Mouse (Mus musculus): ENCODE data around the gene Cux2. TPM values are rescaled to one million over a fixed set of nuclear protein-coding genes. Genes with fewer than 3 reads are reported as not detected.

The Cux2 gene
- total and polyA plus RNA-seq, 3 experiments, result 1.4 to 3.5 TPM; not detected in 1

DNA sequence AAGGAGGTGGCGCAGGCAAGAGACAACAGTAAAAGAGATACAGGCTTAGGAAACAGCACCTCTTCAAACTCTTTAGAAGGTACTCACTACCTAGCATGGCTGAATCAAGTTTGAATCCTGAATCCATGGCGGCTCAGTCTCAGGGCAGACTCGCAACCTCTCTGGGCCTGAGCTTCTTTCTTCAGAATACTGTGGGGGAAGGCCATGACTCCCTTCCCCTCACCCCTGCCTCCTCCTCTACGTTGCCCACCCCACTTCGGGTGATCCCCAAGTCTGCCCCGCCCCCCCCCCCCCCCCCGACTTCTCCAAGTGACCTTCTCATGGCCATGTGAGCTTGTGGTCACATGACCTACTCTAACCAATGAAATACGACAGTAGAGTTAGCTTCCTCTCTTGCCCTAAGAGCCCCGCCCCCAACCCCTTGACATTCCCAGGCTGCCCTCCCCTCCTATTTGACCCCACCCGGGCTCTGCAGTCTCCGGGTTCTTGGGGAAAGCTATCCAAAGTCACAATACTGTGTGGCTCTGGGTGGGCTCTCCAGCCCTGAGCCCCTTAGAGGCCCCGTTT is 10.9 kb upstream of the Cux2 start (continued):
- no peak for TF ChIP-seq MYB (IDR thresholded peaks at IDR 0.05; ENCODE audit: low read depth, low read length)
- TF ChIP-seq RAD21 (IDR thresholded peaks at IDR 0.05; ENCODE audit: low read depth, low read length), result no peak
- no peak for TF ChIP-seq GATA1 (IDR thresholded peaks at IDR 0.05; ENCODE audit: low read depth, low read length)

DNA sequence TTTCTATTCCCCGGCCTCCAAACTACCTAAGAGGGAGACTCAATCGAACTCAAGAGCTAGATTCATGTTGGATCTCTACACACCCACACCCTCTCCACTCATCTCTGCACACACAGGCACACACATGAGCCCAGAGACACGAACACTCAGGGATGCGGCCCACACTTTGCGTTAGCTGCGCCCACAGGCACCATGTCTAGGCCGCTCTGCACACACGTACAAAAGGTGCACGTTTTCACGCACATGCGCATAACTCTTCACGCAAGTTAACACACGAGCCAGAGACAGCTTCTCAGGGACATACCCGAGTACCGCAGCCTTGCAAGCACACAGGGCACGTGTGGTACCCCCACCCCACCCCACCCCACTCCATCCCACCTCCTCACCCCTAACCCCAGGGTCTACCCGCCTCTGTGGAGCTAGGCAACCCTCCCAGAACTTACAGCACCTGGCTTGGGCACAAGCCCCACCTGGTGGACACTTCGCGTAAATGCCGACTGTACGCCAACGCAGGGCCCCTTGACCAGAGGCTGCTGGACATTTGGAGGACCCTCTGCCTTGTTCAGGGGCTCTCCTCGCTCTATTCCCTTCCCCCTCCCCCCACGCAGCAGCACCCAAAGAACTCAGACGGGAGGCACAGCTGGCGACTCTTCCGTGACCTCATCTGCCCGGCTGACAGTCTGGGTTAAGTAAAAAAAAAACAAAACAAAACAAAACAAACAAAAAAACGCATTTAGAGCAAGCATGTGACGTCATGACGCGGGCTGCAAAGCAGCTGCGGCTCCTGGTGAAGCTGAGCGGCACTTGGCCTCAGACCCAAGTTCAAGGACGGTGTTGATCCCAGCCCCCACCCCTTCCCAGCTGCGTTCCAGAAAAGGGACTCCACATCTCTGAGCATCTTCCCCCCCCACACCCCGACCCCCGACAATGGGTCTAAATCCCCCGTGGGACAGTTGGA is 9.4 kb upstream of the Cux2 start:
- no peak overlapping the region for H3K27ac ChIP-seq (ENCODE audit: control insufficient read depth, low read depth, low read length)

DNA sequence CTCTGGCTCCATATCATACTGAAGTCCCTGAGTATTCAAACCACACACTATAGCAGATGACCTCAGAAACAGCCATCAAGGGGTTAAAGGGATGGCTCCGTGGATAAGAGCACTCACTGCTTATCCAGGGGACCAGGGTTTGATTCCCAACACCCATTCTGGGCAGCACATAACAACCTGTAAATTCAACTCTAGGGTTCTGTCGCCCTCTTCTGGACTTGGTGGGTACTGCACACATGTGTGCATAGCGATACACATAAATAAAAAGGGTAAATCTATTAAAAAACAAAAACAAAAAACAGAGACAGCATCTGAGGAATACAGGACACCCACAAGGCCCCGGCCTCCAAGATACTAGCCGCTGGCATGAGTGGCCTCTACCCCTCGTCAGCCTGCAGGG is 7.7 kb upstream of the Cux2 start:
- peak; percentile 36; the same call in 1 of the 2 replicates for TF ChIP-seq ZC3H11A (IDR thresholded peaks at IDR 0.05; ENCODE audit: low read depth, low read length)
- TF ChIP-seq KAT2A (conservative IDR thresholded peaks at IDR 0.05; ENCODE audit: low read depth, low read length), result no peak
- peak; percentile 45 for TF ChIP-seq SMC3 (IDR thresholded peaks at IDR 0.05; ENCODE audit: low read depth, low read length)
- TF ChIP-seq CTCF (IDR thresholded peaks at IDR 0.05 in 2 of 3, conservative IDR thresholded peaks at IDR 0.05 in 1 of 3; ENCODE audit: control insufficient read depth in 1 of 3, insufficient read depth in 1 of 3, low read depth in 2 of 3, low read length in 3 of 3, poor library complexity in 1 of 3, severe bottlenecking in 1 of 3), result peak; percentile 47 to 80 (median 66)
- peak; percentile 68 for TF ChIP-seq RAD21 (IDR thresholded peaks at IDR 0.05; ENCODE audit: low read depth, low read length)
- TF ChIP-seq USF1 (IDR thresholded peaks at IDR 0.05; ENCODE audit: low read depth, low read length), result no peak
- H3K9me3 ChIP-seq (replicated peaks; ENCODE audit: insufficient read depth, low read length), result no peaks in the 10 kb centered on the region
- no peaks in the 10 kb centered on the region for H3K79me2 ChIP-seq (ENCODE audit: control insufficient read depth, insufficient read depth, low read length, poor library complexity)
- H3K36me3 ChIP-seq (ENCODE audit: control insufficient read depth in 1 of 2, insufficient read depth in 2 of 2, low read length in 2 of 2), result no peaks in the 10 kb centered on the region
- no peak overlapping the region for H3K9ac ChIP-seq (ENCODE audit: control insufficient read depth, low read depth, low read length, poor library complexity, severe bottlenecking)
- no peak overlapping the region for H3K27ac ChIP-seq (ENCODE audit: control insufficient read depth, low read depth, low read length)
- no peaks in the 10 kb centered on the region for H3K27me3 ChIP-seq (ENCODE audit: control insufficient read depth in 1 of 2, insufficient read depth in 2 of 2, low read length in 2 of 2)
- peak; percentile 64 for DNase-seq (ENCODE audit: low read depth, low spot score)
- no peak overlapping the region for H3K4me3 ChIP-seq (ENCODE audit: control insufficient read depth in 1 of 2, insufficient read depth in 1 of 2, low read depth in 2 of 2, low read length in 2 of 2)
- peaks cover 2 to 4% of the 10 kb centered on the region in 2 experiments; a peak in 1 of 4 replicates for H3K4me1 ChIP-seq (ENCODE audit: control insufficient read depth in 1 of 2, insufficient read depth in 2 of 2, low read length in 2 of 2)

More for the DNA sequence above, 9.4 kb upstream of the Cux2 start:
- H3K79me2 ChIP-seq (ENCODE audit: control insufficient read depth, insufficient read depth, low read length, poor library complexity), result no peaks in the 10 kb centered on the region
- H3K36me3 ChIP-seq (ENCODE audit: control insufficient read depth in 1 of 2, insufficient read depth in 2 of 2, low read length in 2 of 2), result no peaks in the 10 kb centered on the region
- H3K9ac ChIP-seq (ENCODE audit: control insufficient read depth, low read depth, low read length, poor library complexity, severe bottlenecking), result peak overlapping the region; percentile 63
- TF ChIP-seq MYB (IDR thresholded peaks at IDR 0.05; ENCODE audit: low read depth, low read length) (no peak), TBP (IDR thresholded peaks at IDR 0.05; ENCODE audit: low read depth, low read length) (no peak), CTCF (IDR thresholded peaks at IDR 0.05 in 2 of 3, conservative IDR thresholded peaks at IDR 0.05 in 1 of 3; ENCODE audit: control insufficient read depth in 1 of 3, insufficient read depth in 1 of 3, low read depth in 2 of 3, low read length in 3 of 3, poor library complexity in 1 of 3, severe bottlenecking in 1 of 3) (peak; percentile 67 to 86 (median 69)), ZNF384 (IDR thresholded peaks at IDR 0.05; ENCODE audit: low read depth, low read length) (peak; percentile 41; the same call in 1 of the 2 replicates), POLR2A (IDR thresholded peaks at IDR 0.05; ENCODE audit: control insufficient read depth in 1 of 2, insufficient read depth in 1 of 2, low read depth in 1 of 2, low read length in 2 of 2, poor library complexity in 1 of 2) (0 out of 4 replicates have a peak, but pooled peaks of 1 of the 2 experiments have one; percentile 17), MXI1 (IDR thresholded peaks at IDR 0.05; ENCODE audit: low read depth, low read length) (peak; percentile 1; the same call in 1 of the 2 replicates), MYC (IDR thresholded peaks at IDR 0.05; ENCODE audit: low read depth, low read length) (no peak), SMC3 (IDR thresholded peaks at IDR 0.05; ENCODE audit: low read depth, low read length) (peak; percentile 58), ETS1 (IDR thresholded peaks at IDR 0.05; ENCODE audit: low read depth, low read length) (peak; percentile 13; the same call in 1 of the 2 replicates), RAD21 (IDR thresholded peaks at IDR 0.05; ENCODE audit: low read depth, low read length) (peak; percentile 32), GATA1 (IDR thresholded peaks at IDR 0.05; ENCODE audit: low read depth, low read length) (no peak), KAT2A (conservative IDR thresholded peaks at IDR 0.05; ENCODE audit: low read depth, low read length) (no peak), CHD1 (IDR thresholded peaks at IDR 0.05; ENCODE audit: low read depth, low read length) (no peak), USF1 (IDR thresholded peaks at IDR 0.05; ENCODE audit: low read depth, low read length) (peak; percentile 3; the same call in 1 of the 2 replicates), NELFE (IDR thresholded peaks at IDR 0.05; ENCODE audit: low read depth, low read length) (no peak)
- H3K9me3 ChIP-seq (replicated peaks; ENCODE audit: insufficient read depth, low read length), result no peaks in the 10 kb centered on the region
- DNase-seq (ENCODE audit: low read depth, low spot score), result peak; percentile 78
- no peaks in the 10 kb centered on the region for H3K27me3 ChIP-seq (ENCODE audit: control insufficient read depth in 1 of 2, insufficient read depth in 2 of 2, low read length in 2 of 2)
- peaks cover 2 to 4% of the 10 kb centered on the region in 2 experiments; a peak in 1 of 4 replicates for H3K4me1 ChIP-seq (ENCODE audit: control insufficient read depth in 1 of 2, insufficient read depth in 2 of 2, low read length in 2 of 2)
- H3K4me3 ChIP-seq (ENCODE audit: control insufficient read depth in 1 of 2, insufficient read depth in 1 of 2, low read depth in 2 of 2, low read length in 2 of 2), result peak overlapping the region; percentile 73 to 80
